Mouse (Mus musculus): Measurements from ENCODE around the gene Vmn1r218.

DNA sequence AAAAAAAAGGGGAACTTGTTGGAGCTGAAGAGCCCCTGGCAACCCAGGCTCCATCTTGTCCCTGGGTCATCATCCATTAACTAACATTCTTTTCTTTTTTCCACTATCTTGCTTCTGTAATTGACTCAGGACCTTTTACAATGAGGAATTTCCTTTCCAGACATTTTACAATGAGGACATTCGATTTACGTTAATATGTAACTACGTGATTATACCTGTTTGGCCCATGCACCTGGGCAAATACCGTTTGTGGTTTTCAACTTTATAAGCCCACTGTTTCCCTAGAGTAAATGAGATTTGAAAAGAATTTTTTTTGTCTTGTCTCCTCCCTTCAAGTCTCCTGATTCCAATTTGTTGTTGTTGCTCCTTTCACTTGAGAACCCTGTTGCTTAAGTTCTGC is 38.6 kb upstream of the Vmn1r218 start:
- no peak for TF ChIP-seq CTCF (conservative IDR thresholded peaks at IDR 0.05; ENCODE audit: insufficient read depth, insufficient read length, low read depth, low read length)
- no peak for TF ChIP-seq POLR2A (IDR thresholded peaks at IDR 0.05; ENCODE audit: low read depth, low read length)

All from kidney, adult 2 months (tissue).